Mouse (Mus musculus): ENCODE data around the gene Tfap2a. TPM values are rescaled to one million over a fixed set of nuclear protein-coding genes. Genes with fewer than 3 reads are reported as not detected.

Tfap2a gene
- polyA plus RNA-seq (2021; fragmentation: Nextera tagmentation), result 0.11 and 0.40 TPM in 2 replicates
- long read RNA-seq, experiment 1, result 0 reads
- long read RNA-seq, experiment 2, result 0 reads

GRCm38 (mm10) chr13:40738196-40738880 is at the start of gene Tfap2a:
Gene Tfap2a, minus strand, starts transcription at chr13:40738376.

Other genes with a start within 250 kb of the Tfap2a start
- 6.8 and 9.4 TPM in 2 replicates for gene Gcnt2, start 121.4 kb upstream of the Tfap2a start, polyA plus RNA-seq (2021; fragmentation: Nextera tagmentation)

Data from left cerebral cortex, adult 6 months (tissue).